Mouse (Mus musculus) CD4-positive helper T cell, adult 2 months (primary cell): Measurements from ENCODE around the gene Cox4i1.
A peak's percentile ranks its signal among the peaks of the same experiment; 100 is the strongest.

Source experiments
- DNase-seq: peaks from one replicate; pipeline ENCODE4 v3.0.0-alpha.2; 2012; ENCODE audit warnings: low read depth, missing footprints, low spot score

The Cox4i1 gene

DNA sequence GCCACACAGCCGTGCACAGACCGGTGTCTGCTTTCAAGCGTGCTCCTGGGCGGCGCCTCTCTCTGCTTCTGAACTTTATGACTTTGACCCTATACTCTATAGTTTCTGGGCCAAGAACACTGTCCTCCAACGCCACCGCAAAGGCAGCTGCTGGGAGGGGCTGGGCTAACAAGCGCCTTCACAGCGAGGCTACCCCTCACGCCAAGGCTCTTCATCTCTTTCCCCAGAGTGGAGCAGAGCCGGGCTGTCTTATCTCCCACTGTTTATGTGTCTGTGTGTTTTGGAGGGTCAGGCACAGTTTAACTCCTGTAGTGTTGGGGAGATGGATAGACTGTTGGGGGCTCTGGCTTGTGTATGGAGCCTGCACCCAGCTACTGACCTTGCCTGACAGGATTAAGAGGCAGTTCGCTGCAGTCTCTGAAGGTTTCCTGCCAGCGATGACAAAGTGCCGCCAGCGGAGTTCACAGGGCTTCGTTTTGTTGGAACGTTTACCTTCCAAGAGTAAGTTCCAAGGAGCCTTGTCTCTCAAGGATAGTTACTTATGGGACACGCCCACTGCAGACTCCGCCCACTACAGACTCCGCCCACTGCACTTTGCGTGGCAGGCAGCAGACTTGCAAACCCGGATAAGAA lies 26.0 kb downstream of the Cox4i1 start:
- DNase-seq, result peak; percentile 52

DNA sequence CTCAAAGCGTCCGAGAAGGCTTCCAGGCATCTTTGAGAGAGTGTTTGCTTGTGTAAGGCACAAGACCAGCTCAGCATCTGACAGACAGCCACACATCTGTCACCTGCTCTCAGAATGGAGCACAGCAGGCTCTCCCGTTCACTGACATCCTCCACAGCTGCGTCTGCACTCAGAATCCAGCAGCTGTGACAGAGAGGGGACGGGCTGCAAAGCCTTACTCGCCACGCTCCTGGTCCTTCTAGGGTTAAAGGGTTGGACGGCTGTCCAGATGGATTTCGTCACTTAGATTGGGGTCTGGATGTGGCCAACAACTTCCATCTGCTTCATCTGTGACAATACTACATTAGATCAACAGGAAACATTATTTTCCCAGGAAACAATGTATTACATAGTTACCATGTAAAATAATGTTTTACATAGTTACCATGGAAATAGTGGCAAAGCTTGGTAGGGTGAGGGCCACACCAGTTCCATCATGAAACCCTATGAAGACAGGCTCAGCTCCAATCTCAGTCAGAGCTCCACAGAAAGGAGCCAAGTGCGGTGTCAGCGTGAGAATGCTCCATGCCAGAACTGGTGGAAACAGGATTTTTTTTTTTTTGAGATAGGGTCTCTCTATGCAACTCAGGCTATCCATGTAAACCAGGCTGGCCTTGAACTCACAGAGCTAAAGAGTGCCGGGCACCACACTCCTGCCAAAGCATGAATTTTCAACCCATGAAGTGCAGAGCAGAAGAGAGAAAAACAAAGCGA lies 28.6 kb downstream of the Cox4i1 start:
- DNase-seq, result no peak

GRCm38 (mm10) chr8:120697154-120697978 lies 29.3 kb downstream of the Cox4i1 start:
- peak; percentile 65 for DNase-seq

GRCm38 (mm10) chr8:120697979-120698272 lies 29.9 kb downstream of the Cox4i1 start:
- peak; percentile 35 for DNase-seq

GRCm38 (mm10) chr8:120698426-120698825 lies 30.4 kb downstream of the Cox4i1 start:
- no peak for DNase-seq

GRCm38 (mm10) chr8:120699079-120699478 lies 31.1 kb downstream of the Cox4i1 start:
- peak; percentile 18 for DNase-seq

DNA sequence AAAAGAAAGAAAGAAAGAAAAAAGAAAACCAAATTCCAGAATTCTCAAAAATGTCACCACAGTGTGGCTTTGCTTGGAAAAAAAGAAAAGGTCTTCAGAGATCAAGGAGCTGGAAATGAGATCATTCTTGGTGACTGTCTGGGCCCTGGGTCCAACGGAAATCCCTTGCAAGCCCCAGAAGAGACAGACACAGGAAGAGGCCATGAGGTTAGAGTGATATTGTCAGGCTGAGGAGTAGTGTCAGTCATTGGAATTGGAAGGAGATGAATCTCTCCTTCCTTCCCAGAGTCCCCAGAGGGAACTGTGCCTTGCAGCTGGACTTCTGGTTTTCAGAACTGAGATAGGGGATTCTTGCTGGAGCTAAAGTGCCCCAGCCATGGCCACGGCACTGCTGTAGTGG lies 31.5 kb downstream of the Cox4i1 start:
- peak; percentile 41 for DNase-seq

DNA sequence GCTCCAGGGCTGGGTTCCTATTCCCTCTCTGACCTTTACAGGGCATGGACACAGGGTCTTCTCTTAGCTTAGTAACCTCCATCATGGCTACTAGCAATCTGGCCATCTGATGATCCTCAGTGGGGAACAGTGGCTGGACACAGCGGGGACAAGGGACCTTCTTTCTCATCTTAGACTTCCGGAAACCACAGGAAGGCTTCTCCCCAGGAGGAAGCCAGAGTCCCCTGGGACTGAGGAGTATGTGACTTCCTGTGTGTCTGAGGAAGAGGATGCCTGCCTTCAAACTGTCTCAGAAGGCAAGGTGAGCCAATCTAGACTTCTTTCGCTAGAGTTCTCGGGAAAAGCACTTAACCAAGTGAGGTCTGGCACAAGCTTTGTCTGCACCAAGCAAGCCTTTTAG lies 32.0 kb downstream of the Cox4i1 start:
- no peak for DNase-seq

DNA sequence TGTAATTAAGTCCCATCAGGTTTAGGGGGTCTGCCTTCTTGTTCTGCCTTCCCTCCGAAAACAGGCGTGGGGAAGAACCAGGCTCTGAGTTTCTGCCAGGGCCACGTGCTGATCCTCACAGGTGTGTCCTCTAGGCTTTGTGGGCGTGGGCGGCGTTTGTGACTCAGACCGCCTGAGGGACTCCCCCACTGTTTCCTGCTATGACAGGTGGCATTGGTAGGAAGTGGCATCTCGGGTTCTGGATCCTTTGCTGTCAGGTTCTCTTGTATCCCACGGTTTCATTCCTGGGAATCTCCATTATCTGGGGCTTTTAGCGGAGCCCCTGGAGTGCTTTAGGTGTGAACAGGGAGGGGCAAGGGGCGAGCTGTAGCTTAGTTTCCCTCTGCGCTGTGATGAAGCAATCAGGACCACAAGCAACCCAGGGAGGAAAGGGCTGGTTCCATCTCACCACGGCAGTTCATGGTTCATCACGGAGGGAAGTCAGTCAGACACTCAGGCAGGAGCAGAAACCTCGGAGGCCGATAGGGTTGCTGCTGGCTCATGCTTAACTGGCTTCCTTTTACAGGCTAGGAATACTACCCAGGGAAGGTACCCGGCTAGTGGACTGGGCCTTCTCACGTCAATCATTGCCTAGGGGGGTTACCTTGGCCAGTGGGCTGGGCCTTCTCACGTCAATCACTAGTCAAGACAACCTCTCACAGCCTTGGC lies 33.9 kb downstream of the Cox4i1 start:
- DNase-seq, result peak; percentile 88

DNA sequence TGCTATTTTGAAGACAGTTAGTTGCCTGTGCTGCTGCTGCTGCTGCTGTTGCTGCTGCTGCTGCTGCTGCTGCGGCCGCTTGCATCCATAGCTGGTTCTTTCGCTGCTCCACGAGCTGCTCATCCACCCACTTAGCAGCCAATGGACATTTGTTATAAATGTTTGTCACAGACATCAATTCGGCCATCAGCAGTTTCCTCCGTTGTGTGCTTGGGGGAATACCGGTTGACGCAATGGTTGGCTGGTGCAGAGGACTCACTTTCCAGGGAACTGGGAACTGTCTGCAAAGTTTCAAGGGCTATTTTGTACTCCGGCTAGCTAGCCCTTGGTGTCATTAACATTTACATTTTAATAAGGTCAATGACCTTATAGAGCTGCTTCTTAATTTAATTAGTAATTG lies 36.2 kb downstream of the Cox4i1 start:
- no peak for DNase-seq

DNA sequence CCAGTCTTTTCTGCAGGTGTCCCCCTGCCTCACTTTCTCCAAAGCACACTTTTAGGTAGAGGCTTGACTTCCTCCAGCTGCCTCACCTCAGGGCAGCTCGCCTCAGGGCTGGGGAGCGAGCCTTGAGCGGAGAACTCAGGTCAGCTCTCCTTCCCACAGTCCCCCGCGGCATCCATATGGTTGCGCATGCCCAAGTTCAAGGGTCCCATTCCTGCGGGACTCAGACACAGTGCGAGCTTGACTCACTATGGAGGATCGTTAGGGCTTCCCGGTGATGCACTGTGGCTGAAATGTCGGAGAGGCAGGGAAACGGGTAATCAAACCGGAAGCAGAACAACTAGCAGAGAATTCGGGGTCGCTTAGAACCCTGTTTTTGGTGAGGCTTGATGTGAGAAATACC lies 37.1 kb downstream of the Cox4i1 start:
- no peak for DNase-seq

GRCm38 (mm10) chr8:120706193-120706592 lies 38.2 kb downstream of the Cox4i1 start:
- no peak for DNase-seq

DNA sequence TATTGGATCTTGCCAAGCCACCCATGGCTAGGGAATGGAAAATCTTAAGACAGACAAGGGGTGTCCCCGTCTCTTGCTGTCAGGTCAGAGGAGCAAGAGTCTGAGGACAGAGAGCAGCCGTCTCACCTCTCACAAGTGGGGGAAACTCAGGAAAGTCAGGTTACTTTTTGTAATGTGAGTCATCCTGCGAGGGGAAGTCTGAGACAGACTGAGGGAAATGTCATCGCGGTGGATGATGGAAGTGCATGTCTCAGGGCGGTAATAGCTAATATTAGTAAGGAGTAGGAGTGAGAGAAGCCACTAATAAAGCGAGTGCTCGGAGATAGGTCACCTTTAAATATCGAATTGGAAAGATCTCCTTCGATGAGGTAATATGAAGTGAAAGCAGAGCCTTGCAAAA lies 41.2 kb downstream of the Cox4i1 start:
- no peak for DNase-seq

DNA sequence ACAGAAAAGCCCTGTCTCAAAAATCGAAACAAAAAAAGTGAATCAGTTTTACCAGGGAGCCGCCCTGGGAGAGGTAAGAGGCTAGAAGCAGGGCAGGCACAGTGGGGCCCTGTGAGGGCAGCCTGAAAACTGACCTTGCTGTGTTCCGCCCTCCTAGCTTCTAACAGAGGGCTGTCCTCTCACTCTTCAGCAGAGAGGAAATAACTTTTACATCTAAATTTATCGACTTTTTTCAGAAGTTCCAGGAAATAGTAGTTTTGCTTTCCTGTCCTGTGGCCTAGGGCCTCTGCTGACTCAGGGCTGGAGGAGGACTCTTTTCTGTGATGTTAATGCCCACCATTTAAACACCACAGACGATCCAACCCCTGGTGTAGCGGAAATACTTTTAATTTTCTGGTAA lies 47.2 kb downstream of the Cox4i1 start:
- DNase-seq, result peak; percentile 50

DNA sequence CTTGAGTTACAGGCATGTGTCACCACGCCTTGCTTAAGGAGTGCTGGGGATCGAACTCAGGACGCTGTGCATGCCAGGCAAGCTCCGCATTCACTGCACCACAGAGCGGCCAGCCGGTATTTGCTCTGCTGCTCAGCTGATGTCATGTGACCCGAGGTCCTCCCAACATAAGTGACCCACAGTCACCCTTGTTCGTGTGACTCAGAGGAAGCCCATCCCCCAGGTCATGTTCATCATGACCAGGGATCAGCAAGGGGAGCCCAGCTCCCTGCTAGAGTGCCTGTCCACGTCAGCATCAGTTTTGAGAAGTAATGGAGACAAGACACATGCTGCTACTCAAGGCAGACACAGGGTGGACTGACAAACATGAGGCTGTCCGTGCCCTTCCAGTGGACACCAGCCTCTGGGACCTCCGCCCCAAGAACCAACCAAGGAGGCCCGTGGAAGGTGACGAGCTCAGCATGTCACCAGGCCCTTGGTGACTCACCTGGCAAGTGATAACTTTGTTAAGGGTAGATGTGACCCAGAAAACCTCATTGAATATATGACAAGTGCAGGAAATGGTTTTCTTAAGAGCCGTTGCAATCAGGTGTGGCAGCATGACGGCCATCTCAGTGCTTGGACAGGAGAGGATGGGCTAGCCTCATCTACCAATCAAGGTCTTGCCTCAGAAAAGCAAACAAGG lies 48.1 kb downstream of the Cox4i1 start:
- DNase-seq, result peak; percentile 30

- no peak for DNase-seq
Observed at GRCm38 (mm10) chr8:120719586-120720236, 51.7 kb downstream of the Cox4i1 start.

GRCm38 (mm10) chr8:120723025-120723424 lies 55.0 kb downstream of the Cox4i1 start:
- no peak for DNase-seq
